Mouse (Mus musculus): Measurements from ENCODE around the gene Rfwd3.
"Not testable (repeated sequence)": the region's sequence is repeated elsewhere in the genome, so short reads cannot be mapped to it uniquely, and the experiment has no call there.

- TF ChIP-seq CTCF (IDR thresholded peaks at IDR 0.05 in 2 of 3, conservative IDR thresholded peaks at IDR 0.05 in 1 of 3; ENCODE audit: control insufficient read depth in 1 of 3, insufficient read depth in 1 of 3, low read depth in 2 of 3, low read length in 3 of 3, poor library complexity in 1 of 3, severe bottlenecking in 1 of 3); MEF2A (IDR thresholded peaks at IDR 0.05; ENCODE audit: extremely low read depth, insufficient replicate concordance, low read depth, low read length, poor library complexity, severe bottlenecking); E2F4 (IDR thresholded peaks at IDR 0.05; ENCODE audit: borderline replicate concordance, low read depth, low read length); POLR2A (IDR thresholded peaks at IDR 0.05; ENCODE audit: control insufficient read depth in 1 of 2, insufficient read depth in 1 of 2, low read depth in 1 of 2, low read length in 2 of 2, poor library complexity in 1 of 2); POLR2AphosphoS2 (IDR thresholded peaks at IDR 0.05; ENCODE audit: low read length); HCFC1 (IDR thresholded peaks at IDR 0.05; ENCODE audit: low read depth, low read length); GATA1 (IDR thresholded peaks at IDR 0.05; ENCODE audit: low read depth, low read length); TCF12 (IDR thresholded peaks at IDR 0.05; ENCODE audit: low read depth, low read length): not testable (repeated sequence)
Measured at GRCm38 (mm10) chr8:111266161-111266560, 33.9 kb downstream of the Rfwd3 start.

Measured in MEL (cell line).